Mouse (Mus musculus) neural tube, embryonic 12.5 days (tissue): ENCODE results near the gene Nup107. TPM values are rescaled to one million over a fixed set of nuclear protein-coding genes. Genes with fewer than 3 reads are reported as not detected.

Experiments used
- ATAC-seq: fragments of 200-750 bp; cut with Nextera tagmentation; 2 replicates; pipeline ENCODE4 v1.8.0; 2017; ENCODE audit warnings: low read depth, mild to moderate bottlenecking, moderate TSS enrichment, moderate library complexity; ENCODE audit not compliant: low FRiP score
- H3K27ac ChIP-seq: fragments of 300-500 bp; sonication (generic); 2 replicates; pipeline ENCODE4 v1.5.1; 2016
- H3K27me3 ChIP-seq: fragments of 300-500 bp; sonication (generic); replicated peaks from 2 replicates; pipeline ENCODE4 v1.6.1; 2016; ENCODE audit warnings: mild to moderate bottlenecking
- H3K36me3 ChIP-seq: fragments of 300-500 bp; sonication (generic); 2 replicates; pipeline ENCODE4 v1.6.1; 2016; ENCODE audit warnings: mild to moderate bottlenecking
- H3K4me1 ChIP-seq: fragments of 300-500 bp; sonication (generic); 2 replicates; pipeline ENCODE4 v1.6.1; 2016
- H3K4me2 ChIP-seq: fragments of 300-500 bp; sonication (generic); replicated peaks from 2 replicates; pipeline ENCODE4 v1.6.1; 2016; ENCODE audit warnings: mild to moderate bottlenecking
- H3K4me3 ChIP-seq: fragments of 300-500 bp; sonication (generic); 2 replicates; pipeline ENCODE4 v1.5.1; 2016
- H3K9ac ChIP-seq: fragments of 300-500 bp; sonication (generic); 2 replicates; pipeline ENCODE4 v1.6.1; 2016; ENCODE audit warnings: mild to moderate bottlenecking
- H3K9me3 ChIP-seq: fragments of 300-500 bp; sonication (generic); 2 replicates; pipeline ENCODE4 v1.6.1; 2016; ENCODE audit warnings: mild to moderate bottlenecking
- WGBS: fragments of 180-500 bp; shearing (Covaris S2); methylation state at CpG from one replicate; pipeline ENCODE4 v1.1.7; 2016; 5-methylcytosine and 5-hydroxymethylcytosine counted together
- polyA plus RNA-seq: library from polyadenylated mRNA; unstranded; fragments of >200 nt; fragmentation: Nextera tagmentation; extraction: Ambion mirVana; gene quantifications from 2 replicates; pipeline ENCODE4 v1.2.1, GENCODE M21; 2016

Gene Nup107
- polyA plus RNA-seq, 1 experiment from 2014 or later: 67.1 TPM

- Histone ChIP-seq H3K27me3 (no peaks in the 10 kb centered on the region), H3K4me2 (no peak overlapping the region), H3K9me3 (no peaks in the 10 kb centered on the region), H3K9ac (no peak overlapping the region), H3K4me3 (no peak overlapping the region), H3K4me1 (no peaks in the 10 kb centered on the region), H3K27ac (no peak overlapping the region), H3K36me3 (peaks cover 90% of the 10 kb centered on the region)
- 91% methylated on average over 6 of the region's 6 CpGs for WGBS
- no peak for ATAC-seq
These were observed 91.3 kb downstream of the Nup107 start for GRCm38 (mm10) chr10:117701034-117701829.

Other genes starting within 250 kb of the Nup107 start
- 10.0 and 10.3 TPM in 2 replicates for gene Cpm, start 163.2 kb downstream of the Nup107 start, polyA plus RNA-seq
- gene Mdm2, start 81.9 kb downstream of the Nup107 start, polyA plus RNA-seq: 62.9 and 74.4 TPM in 2 replicates
- 34.5 and 36.6 TPM in 2 replicates for gene Slc35e3, start 46.3 kb downstream of the Nup107 start, polyA plus RNA-seq
- 144 and 156 TPM in 2 replicates for gene Rap1b, start 53.3 kb upstream of the Nup107 start, polyA plus RNA-seq